In the genomic region with DNA sequence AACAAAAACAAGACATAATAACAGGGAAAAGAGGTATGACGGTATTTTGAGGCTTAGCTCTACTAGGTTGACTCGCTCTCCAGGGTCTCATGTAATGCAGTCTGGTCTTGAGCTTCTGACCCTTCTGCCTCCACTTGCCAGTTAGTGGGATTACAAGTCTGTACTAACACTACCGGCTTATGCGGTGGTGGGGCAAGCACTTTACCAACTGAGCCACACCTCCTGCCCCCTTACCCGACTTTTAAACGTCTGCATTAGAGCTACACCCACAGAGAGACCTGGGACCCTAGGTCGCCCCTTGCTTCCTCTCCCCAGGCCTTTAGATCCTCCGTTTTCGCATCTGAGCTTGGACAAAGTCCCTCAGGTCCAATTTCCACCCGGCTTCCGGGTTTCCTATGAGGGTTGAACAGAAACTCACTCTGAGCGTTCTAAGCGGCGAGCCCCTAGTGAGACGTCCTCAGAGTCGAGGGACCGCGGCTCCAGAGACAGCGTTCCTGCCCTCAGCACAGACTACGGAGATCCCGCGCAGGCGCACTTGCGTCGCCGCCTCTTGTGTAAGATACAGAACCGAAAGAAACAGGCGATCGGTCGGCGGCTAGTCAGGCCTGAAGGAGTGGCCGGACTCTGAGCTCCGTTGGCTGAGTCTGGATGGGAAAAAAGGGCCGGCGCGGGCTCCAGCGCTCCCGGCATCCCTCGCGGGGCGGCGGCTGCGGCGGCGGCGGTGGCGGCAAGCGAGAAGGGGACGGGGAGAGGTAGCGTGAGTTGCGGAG, we compare ENCODE assay signal across 8 mouse cellular contexts. TPM values are rescaled to one million over a fixed set of nuclear protein-coding genes. Genes with fewer than 3 reads are reported as not detected.
DNase-seq lines count a peak whose midpoint lies in the region; ATAC-seq lines count a peak whose summit lies in the region.

A gene (minus strand): TSS at position 573 of the 770 bp plus-strand sequence.
A gene (plus strand): TSS at position 678 of the 770 bp plus-strand sequence.

- H3K4me1 ChIP-seq in hindbrain, embryonic 12.5 days, result peaks cover 22% of the 10 kb centered on the region

- H3K9ac ChIP-seq in hindbrain, embryonic 12.5 days, result peak within 1 kb of the TSS; percentile 89

- under 1% methylated on average over 50 of the region's 51 CpGs for WGBS in hindbrain, embryonic 12.5 days

- H3K36me3 ChIP-seq in hindbrain, embryonic 12.5 days, result peaks cover 49% of the 10 kb centered on the region

- ATAC-seq in hindbrain, embryonic 12.5 days (ENCODE audit: low FRiP score), result peak; percentile 96

- H3K4me2 ChIP-seq in hindbrain, embryonic 12.5 days (replicated peaks), result peak within 1 kb of the TSS; percentile 93

- H3K9me3 ChIP-seq in hindbrain, embryonic 12.5 days (replicated peaks), result no peaks in the 10 kb centered on the region

- peak; percentile 99 for DNase-seq in NIH3T3 (ENCODE audit: low read depth)
- peak; percentile 95 to 99 for DNase-seq in cerebellum, postnatal 10 days
- peak; percentile 97 for DNase-seq in frontal cortex, postnatal 10 days (ENCODE audit: low spot score in 2 of 2)
- peak; percentile 97 to 99 for DNase-seq in layer of hippocampus, postnatal 14 days (ENCODE audit: low spot score in 2 of 2)
- peak; percentile 99 for DNase-seq in lung, postnatal 14 days
- DNase-seq in retina, adult 2 months (ENCODE audit: low read depth, low spot score), result peak; percentile 93
- DNase-seq in thymus, postnatal 36 days, result peak; percentile 99

- H3K27me3 ChIP-seq in hindbrain, embryonic 12.5 days, result no peaks in the 10 kb centered on the region

- peak within 1 kb of the TSS; percentile 92 for H3K4me3 ChIP-seq in hindbrain, embryonic 12.5 days

- H3K27ac ChIP-seq in hindbrain, embryonic 12.5 days, result peak within 1 kb of the TSS; percentile 78

RNA-seq across cellular contexts. Expression of the first gene that starts in this region (rescaled TPM):
- 20.6 and 21.3 TPM in 2 replicates for polyA plus RNA-seq in hindbrain, embryonic 12.5 days (2016; fragmentation: Nextera tagmentation; extraction: Ambion mirVana)
- total RNA-seq in layer of hippocampus, postnatal 14 days (2021), result 10 to 100 TPM; 14.1 to 15.2 TPM

RNA-seq across cellular contexts. Expression of the second gene that starts in this region (rescaled TPM):
- 58.1 and 58.4 TPM in 2 replicates for polyA plus RNA-seq in hindbrain, embryonic 12.5 days (2016; fragmentation: Nextera tagmentation; extraction: Ambion mirVana)
- 10 to 100 TPM; 27.6 to 28.4 TPM for total RNA-seq in layer of hippocampus, postnatal 14 days (2021)

Comparison
In these comparisons a context has a peak if more than half of its experiments do, and no peak if none do; other contexts are left out.
1. Peak in every context shown above with its lines: DNase-seq, ATAC-seq, H3K4me3 ChIP-seq and H3K27ac ChIP-seq.